8 mouse cellular contexts compared by ENCODE assay signal in the genomic region with DNA sequence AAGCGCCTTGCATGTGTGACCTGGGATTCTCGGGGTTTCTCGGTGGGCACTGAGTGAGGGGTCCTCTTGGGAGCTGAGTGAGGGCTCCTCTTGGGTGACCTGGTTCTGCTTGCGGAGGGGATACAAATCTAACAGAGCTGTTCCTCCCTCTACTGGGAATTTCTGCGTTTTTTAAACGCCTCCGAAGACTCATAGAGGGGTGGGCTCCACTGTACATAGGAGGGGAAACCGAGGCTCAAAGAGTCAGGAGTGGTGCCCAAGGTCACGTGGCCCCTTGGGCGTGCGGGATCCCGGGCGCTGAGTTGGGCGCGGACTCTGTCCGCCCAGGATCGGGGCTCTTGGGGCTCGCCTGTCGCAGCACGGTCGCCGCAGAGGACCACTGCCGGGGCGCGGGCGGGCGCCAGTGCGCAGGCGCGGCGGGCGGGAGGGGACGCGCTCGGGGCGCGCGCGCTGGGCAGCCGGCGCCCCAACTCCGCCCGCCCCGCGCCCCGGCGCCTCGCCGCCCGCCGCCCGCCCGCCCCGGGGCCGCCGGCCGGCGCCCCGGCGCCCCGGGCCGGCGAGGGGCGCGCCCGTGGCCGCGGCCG. TPM values are rescaled to one million over a fixed set of nuclear protein-coding genes. Genes with fewer than 3 reads are reported as not detected.
DNase-seq lines count a peak whose midpoint lies in the region; ATAC-seq and TF ChIP-seq lines count a peak whose summit lies in the region.

A gene (plus strand): TSS at position 489 of the 584 bp plus-strand sequence.

- no peaks in the 10 kb centered on the region for H3K9me3 ChIP-seq in intestine, embryonic 14.5 days (ENCODE audit: control insufficient read depth, low read length)

- no peaks in the 10 kb centered on the region for H3K36me3 ChIP-seq in intestine, embryonic 14.5 days (ENCODE audit: control insufficient read depth, insufficient read depth, low read length)
- no peaks in the 10 kb centered on the region for H3K36me3 ChIP-seq in liver, adult 2 months (ENCODE audit: control insufficient read depth, insufficient read depth, low read length)

- H3K4me2 ChIP-seq in intestine, embryonic 14.5 days (ENCODE audit: low read length), result peak within 1 kb of the TSS; percentile 82

- H3K4me1 ChIP-seq in intestine, embryonic 14.5 days (replicated peaks; ENCODE audit: control insufficient read depth, insufficient read depth, low read length), result peaks cover 9% of the 10 kb centered on the region; the same call in 1 of the 2 replicates
- peaks cover 4% of the 10 kb centered on the region; the same call in 1 of the 2 replicates for H3K4me1 ChIP-seq in liver, adult 2 months (ENCODE audit: control insufficient read depth, insufficient read depth, low read length)

- no peak for TF ChIP-seq CTCF in gastrocnemius, adult 2 months (IDR thresholded peaks at IDR 0.05)
- no peak for TF ChIP-seq CTCF in liver, adult 2 months (IDR thresholded peaks at IDR 0.05; ENCODE audit: low read depth, low read length)

- peak; percentile 42 for DNase-seq in gastrocnemius, adult 2 months
- no peak for DNase-seq in gastrocnemius, adult 8-10 months (ENCODE audit: low spot score in 2 of 2)
- DNase-seq in ES-CJ7 (ENCODE audit: low read depth, low spot score), result peak; percentile 32
- peak; percentile 48 for DNase-seq in embryo, embryonic 9.5 days (ENCODE audit: extremely low spot score)
- DNase-seq in intestine, embryonic 14.5 days (ENCODE audit: low spot score), result peak; percentile 72
- no peak for DNase-seq in liver, adult 2 months (ENCODE audit: extremely low read depth, low read depth, low spot score)
- DNase-seq in right cerebral cortex, postnatal 4 days, result peak; percentile 75

- 0 out of 2 replicates have a peak within 1 kb of the TSS, but pooled peaks have one; percentile 5 for H3K27ac ChIP-seq in gastrocnemius, adult 2 months
- no peak within 1 kb of the TSS for H3K27ac ChIP-seq in intestine, embryonic 14.5 days (ENCODE audit: low read depth)
- no peak within 1 kb of the TSS for H3K27ac ChIP-seq in liver, adult 2 months (replicated peaks; ENCODE audit: insufficient read depth, low read depth, low read length)

- H3K9ac ChIP-seq in intestine, embryonic 14.5 days (ENCODE audit: low read length), result peak within 1 kb of the TSS; percentile 48
- H3K9ac ChIP-seq in liver, adult 2 months (ENCODE audit: low read depth, low read length), result no peak within 1 kb of the TSS

- peak; percentile 59; the same call in 1 of the 2 replicates for ATAC-seq in intestine, embryonic 14.5 days (replicated peaks; ENCODE audit: low FRiP score, low TSS enrichment, low read depth)
- ATAC-seq in inflammation-experienced regulatory T-cells, adult 6 months, result no peak

- peak within 1 kb of the TSS; percentile 76 for H3K4me3 ChIP-seq in gastrocnemius, adult 2 months
- peak within 1 kb of the TSS; percentile 53 for H3K4me3 ChIP-seq in intestine, embryonic 14.5 days (ENCODE audit: low read depth, low read length)
- H3K4me3 ChIP-seq in liver, adult 2 months (ENCODE audit: insufficient read depth, low read depth, low read length), result peak within 1 kb of the TSS; percentile 10; the same call in 1 of the 2 replicates

- no peaks in the 10 kb centered on the region for H3K79me2 ChIP-seq in liver, adult 2 months (ENCODE audit: control insufficient read depth, insufficient read depth, low read length)

- WGBS in intestine, embryonic 14.5 days, result under 1% methylated on average over 61 of the region's 69 CpGs
- 11% methylated on average over 69 of the region's 69 CpGs for WGBS in liver, adult 2 months

- H3K27me3 ChIP-seq in intestine, embryonic 14.5 days (replicated peaks; ENCODE audit: control insufficient read depth, insufficient read depth, low read length), result peaks cover 67% of the 10 kb centered on the region
- peaks cover 15% of the 10 kb centered on the region for H3K27me3 ChIP-seq in liver, adult 2 months (ENCODE audit: control insufficient read depth, insufficient read depth, low read length)

- intact Hi-C loops in gastrocnemius, adult 2 months (cut with DNase I), result no loop called here

- no peak for TF ChIP-seq POLR2A in liver, adult 2 months (IDR thresholded peaks at IDR 0.05; ENCODE audit: extremely low read depth, insufficient read depth, low read length)

RNA-seq across cellular contexts. Expression of the gene that starts here (rescaled TPM):
- total RNA-seq in gastrocnemius, adult 2 months (2021), result under 1 TPM; 0.79 to 0.89 TPM
- total RNA-seq in gastrocnemius, adult 8-10 months (2022), result under 1 TPM; 0.34 to 0.77 (median 0.61) TPM
- 1.9 and 2.1 TPM in 2 replicates for polyA plus RNA-seq in intestine, embryonic 14.5 days (2014; fragmentation: Nextera tagmentation; extraction: Ambion mirVana)
- under 0.01 and 0.27 TPM in 2 replicates for total RNA-seq in liver, adult 2 months (2014; rRNA removed)
- 0.16 and 0.27 TPM in 2 replicates for polyA plus RNA-seq in liver, adult 2 months (2012; rRNA removed)
- under 1 TPM in 1 of 3 experiments, not detected in 2; 0.08 TPM for polyA plus RNA-seq in inflammation-experienced regulatory T-cells, adult 6 months (2017; shearing (Covaris generic))

Comparison
In these comparisons a context has a peak if more than half of its experiments do, and no peak if none do; other contexts are left out.
1. Peak in DNase-seq, H3K4me3 ChIP-seq and H3K27ac ChIP-seq in gastrocnemius, adult 2 months; RNA of the gene not detected or under 1 TPM.
2. DNase-seq: peak in ES-CJ7 (single experiment), embryo, embryonic 9.5 days (single experiment), intestine, embryonic 14.5 days (single experiment) and right cerebral cortex, postnatal 4 days (single experiment); none in gastrocnemius, adult 8-10 months (0 of 2) and liver, adult 2 months (single experiment).
3. H3K4me3 ChIP-seq: peak in every context shown above with its lines; median percentile 76 in gastrocnemius, adult 2 months; 53 in intestine, embryonic 14.5 days; 10 in liver, adult 2 months.